Mouse (Mus musculus): Measurements from ENCODE around the gene Mocs2.

Gene Mocs2

GRCm38 (mm10) chr13:114817751-114818360 lies at the start of gene Mocs2:
TSS of gene Mocs2 (plus strand) at chr13:114818236.
- DNase-seq (ENCODE audit: low spot score in 2 of 2), result peak; percentile 77 to 83

- no peak for DNase-seq (ENCODE audit: low spot score in 2 of 2)
These were observed 26.5 kb upstream of the Mocs2 start for GRCm38 (mm10) chr13:114791511-114791910.

- DNase-seq (ENCODE audit: low spot score in 2 of 2), result peak in 1 of 2 experiments; percentile 67
These were observed 24.6 kb upstream of the Mocs2 start for GRCm38 (mm10) chr13:114793250-114794030.

- DNase-seq (ENCODE audit: low spot score in 2 of 2), result no peak
These were observed 16.2 kb upstream of the Mocs2 start for GRCm38 (mm10) chr13:114801857-114802256.

GRCm38 (mm10) chr13:114802971-114803370 lies 15.1 kb upstream of the Mocs2 start:
- DNase-seq (ENCODE audit: low spot score in 2 of 2), result no peak

- no peak for DNase-seq (ENCODE audit: low spot score in 2 of 2)
These were observed 8.3 kb upstream of the Mocs2 start for GRCm38 (mm10) chr13:114809624-114810210.

GRCm38 (mm10) chr13:114818513-114818912 lies 477 bp downstream of the Mocs2 start:
- no peak for DNase-seq (ENCODE audit: low spot score in 2 of 2)

- DNase-seq (ENCODE audit: low spot score in 2 of 2), result no peak
These were observed 4.8 kb downstream of the Mocs2 start for GRCm38 (mm10) chr13:114822871-114823270.

- DNase-seq (ENCODE audit: low spot score in 2 of 2), result no peak
These were observed 7.4 kb downstream of the Mocs2 start for GRCm38 (mm10) chr13:114825377-114825855.

- DNase-seq (ENCODE audit: low spot score in 2 of 2), result no peak
These were observed 13.4 kb downstream of the Mocs2 start for GRCm38 (mm10) chr13:114831367-114831833.

- no peak for DNase-seq (ENCODE audit: low spot score in 2 of 2)
These were observed 14.7 kb downstream of the Mocs2 start for GRCm38 (mm10) chr13:114832761-114833160.

- DNase-seq (ENCODE audit: low spot score in 2 of 2), result no peak
These were observed 15.3 kb downstream of the Mocs2 start for GRCm38 (mm10) chr13:114833351-114833750.

- no peak for DNase-seq (ENCODE audit: low spot score in 2 of 2)
These were observed 16.5 kb downstream of the Mocs2 start for GRCm38 (mm10) chr13:114834580-114834979.

GRCm38 (mm10) chr13:114837061-114837460 lies 19.0 kb downstream of the Mocs2 start:
- DNase-seq (ENCODE audit: low spot score in 2 of 2), result no peak

GRCm38 (mm10) chr13:114838535-114838990 lies 20.5 kb downstream of the Mocs2 start:
- peak; percentile 33 to 48 for DNase-seq (ENCODE audit: low spot score in 2 of 2)

GRCm38 (mm10) chr13:114839098-114839497 lies 21.1 kb downstream of the Mocs2 start:
- DNase-seq (ENCODE audit: low spot score in 2 of 2), result no peak

GRCm38 (mm10) chr13:114840545-114840944 lies 22.5 kb downstream of the Mocs2 start:
- DNase-seq (ENCODE audit: low spot score in 2 of 2), result no peak

GRCm38 (mm10) chr13:114843318-114843717 lies 25.3 kb downstream of the Mocs2 start:
- DNase-seq (ENCODE audit: low spot score in 2 of 2), result no peak

GRCm38 (mm10) chr13:114845804-114846203 lies 27.8 kb downstream of the Mocs2 start:
- no peak for DNase-seq (ENCODE audit: low spot score in 2 of 2)

GRCm38 (mm10) chr13:114848945-114849344 lies 30.9 kb downstream of the Mocs2 start:
- no peak for DNase-seq (ENCODE audit: low spot score in 2 of 2)

- no peak for DNase-seq (ENCODE audit: low spot score in 2 of 2)
These were observed 34.5 kb downstream of the Mocs2 start for GRCm38 (mm10) chr13:114852264-114853111.
